Mouse (Mus musculus) urinary bladder, postnatal 25 days (tissue): ENCODE results near the gene Wnt7a.

Source experiments
- DNase-seq: peaks from one replicate; pipeline ENCODE4 v3.0.0; 2022; ENCODE audit warnings: low spot score

Gene Wnt7a

DNA sequence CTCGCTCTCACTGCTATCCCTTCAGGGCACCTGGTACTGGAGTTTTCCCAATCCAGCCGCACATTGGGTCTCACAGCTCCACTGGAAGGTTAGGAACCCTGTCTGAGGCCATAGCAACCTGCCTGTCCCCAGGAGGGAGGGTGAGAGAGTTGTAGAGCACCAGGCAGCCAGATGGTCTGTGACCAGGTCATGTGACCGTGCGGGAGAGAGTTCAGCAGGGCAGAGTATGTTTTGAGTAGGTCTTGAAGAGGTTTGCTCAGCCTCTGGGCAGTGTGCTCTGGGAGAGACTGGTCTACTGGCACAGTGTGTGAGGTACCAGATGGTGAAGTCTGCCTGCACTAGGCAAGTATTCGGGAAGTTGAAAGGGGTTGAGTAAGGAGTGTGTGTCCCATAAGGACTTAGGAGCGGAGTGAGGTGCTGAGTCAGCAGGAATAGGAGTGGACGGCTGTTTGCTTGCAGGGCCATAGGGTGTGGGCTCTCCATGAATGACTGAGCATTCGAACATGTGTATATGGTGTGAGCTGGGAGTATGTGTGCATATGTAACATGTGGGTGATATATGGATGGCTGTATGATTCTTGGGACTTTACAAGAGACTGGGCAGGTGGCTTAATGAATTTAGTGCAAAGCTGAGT, 71.4 kb downstream of the Wnt7a start:
- no peak for DNase-seq

GRCm38 (mm10) chr6:91335470-91335869, 75.7 kb downstream of the Wnt7a start:
- no peak for DNase-seq

DNA sequence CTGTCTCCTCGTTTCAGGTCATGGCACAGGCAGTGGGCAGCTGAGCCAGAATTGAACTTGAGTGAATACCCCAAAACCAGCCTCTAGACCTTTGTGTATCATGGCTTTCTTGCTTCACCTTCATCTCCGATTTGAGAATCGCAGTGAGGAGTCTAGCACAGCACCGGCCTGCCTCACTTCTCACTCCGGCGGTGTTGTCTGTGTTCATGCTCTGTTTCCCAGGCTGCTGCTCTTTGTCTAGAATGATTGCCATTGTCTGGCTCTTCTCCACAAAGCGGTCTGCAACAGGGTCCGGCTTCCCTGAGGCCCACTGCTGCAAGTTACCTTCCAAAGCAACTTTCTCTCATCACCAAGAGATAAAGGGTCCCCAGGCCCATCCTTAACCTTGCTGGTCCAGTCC, 79.3 kb downstream of the Wnt7a start:
- DNase-seq, result no peak

GRCm38 (mm10) chr6:91325556-91325955, 85.6 kb downstream of the Wnt7a start:
- DNase-seq, result no peak

- no peak for DNase-seq
Observed at GRCm38 (mm10) chr6:91324752-91325151, 86.4 kb downstream of the Wnt7a start.

GRCm38 (mm10) chr6:91322001-91322772, 89.0 kb downstream of the Wnt7a start:
- DNase-seq, result no peak
